Mouse (Mus musculus) liver, embryonic 16.5 days (tissue): ENCODE results near the gene Thoc5. TPM values are rescaled to one million over a fixed set of nuclear protein-coding genes. Genes with fewer than 3 reads are reported as not detected.

Source experiments
- ATAC-seq: fragments of 200-750 bp; cut with Nextera tagmentation; 2 replicates; pipeline ENCODE4 v1.8.0; 2017; ENCODE audit warnings: low read depth, mild to moderate bottlenecking, moderate number of reproducible peaks, moderate library complexity
- H3K27ac ChIP-seq: fragments of 300-500 bp; sonication (generic); 2 replicates; pipeline ENCODE4 v1.5.1; 2014; ENCODE audit warnings: mild to moderate bottlenecking, low read length
- H3K27me3 ChIP-seq: fragments of 300-500 bp; sonication (generic); 2 replicates; pipeline ENCODE4 v1.6.1; 2014; ENCODE audit warnings: low read depth, low read length, mixed read lengths; ENCODE audit not compliant: control insufficient read depth, insufficient read depth
- H3K36me3 ChIP-seq: fragments of 300-500 bp; sonication (generic); 2 replicates; pipeline ENCODE4 v1.6.1; 2014; ENCODE audit warnings: mild to moderate bottlenecking; ENCODE audit not compliant: control insufficient read depth, insufficient read depth
- H3K4me1 ChIP-seq: fragments of 300-500 bp; sonication (generic); 2 replicates; pipeline ENCODE4 v1.6.1; 2014; ENCODE audit warnings: low read depth, low read length, mixed read lengths; ENCODE audit not compliant: control insufficient read depth
- H3K4me2 ChIP-seq: fragments of 300-500 bp; sonication (generic); 2 replicates; pipeline ENCODE4 v1.6.1; 2014; ENCODE audit warnings: low read depth, low read length, mixed read lengths
- H3K4me3 ChIP-seq: fragments of 300-500 bp; sonication (generic); 2 replicates; pipeline ENCODE4 v1.5.1; 2014; ENCODE audit warnings: low read depth, mild to moderate bottlenecking, low read length
- H3K9ac ChIP-seq: fragments of 300-500 bp; sonication (generic); 2 replicates; pipeline ENCODE4 v1.6.1; 2014; ENCODE audit warnings: low read depth, low read length
- H3K9me3 ChIP-seq: fragments of 300-500 bp; sonication (generic); replicated peaks from 2 replicates; pipeline ENCODE4 v1.6.1; 2016; ENCODE audit warnings: low read length; ENCODE audit not compliant: control insufficient read depth
- WGBS: fragments of 180-500 bp; shearing (Covaris S2); extraction: QIAGEN DNeasy Blood & Tissue Kit; methylation state at CpG from one replicate; pipeline ENCODE4 v1.1.7; 2014; ENCODE audit not compliant: insufficient replicate concordance; 5-methylcytosine and 5-hydroxymethylcytosine counted together
- polyA plus RNA-seq: library from polyadenylated mRNA; unstranded; fragments of >200 nt; fragmentation: Nextera tagmentation; extraction: Ambion mirVana; gene quantifications from 2 replicates; pipeline ENCODE4 v1.2.1, GENCODE M21; 2015

Thoc5 gene
- polyA plus RNA-seq, result 12.6 and 13.2 TPM in 2 replicates

- Histone ChIP-seq H3K27ac (peak within 1 kb of the TSS; percentile 77), H3K9ac (peak within 1 kb of the TSS; percentile 87), H3K4me2 (peak within 1 kb of the TSS; percentile 96), H3K36me3 (peaks cover 2% of the 10 kb centered on the region; the same call in 1 of the 2 replicates), H3K4me1 (peaks cover 7% of the 10 kb centered on the region), H3K4me3 (peak within 1 kb of the TSS; percentile 94), H3K9me3 (no peaks in the 10 kb centered on the region), H3K27me3 (no peaks in the 10 kb centered on the region)
- peak; percentile 84 for ATAC-seq
- WGBS, result 2% methylated on average over 52 of the region's 52 CpGs
These were observed at the start of gene Thoc5 for GRCm38 (mm10) chr11:4894848-4895816. TSS of gene Thoc5 (plus strand) at chr11:4895320.

- Histone ChIP-seq H3K9ac (peak overlapping the region; percentile 99), H3K9me3 (no peaks in the 10 kb centered on the region), H3K27me3 (no peaks in the 10 kb centered on the region), H3K4me3 (peak overlapping the region; percentile 99), H3K36me3 (no peaks in the 10 kb centered on the region), H3K4me2 (peak overlapping the region; percentile 87), H3K27ac (peak overlapping the region; percentile 85), H3K4me1 (peaks cover 6% of the 10 kb centered on the region)
- 0 out of 2 replicates have a peak, but pooled peaks have one; percentile 1 for ATAC-seq
- WGBS, result under 1% methylated on average over 50 of the region's 50 CpGs
These were observed 46.5 kb upstream of the Thoc5 start for GRCm38 (mm10) chr11:4848483-4849248.

- WGBS, result under 1% methylated on average over 47 of the region's 60 CpGs
- Histone ChIP-seq H3K36me3 (no peaks in the 10 kb centered on the region), H3K27ac (peak within 1 kb of the TSS; percentile 85), H3K4me1 (peaks cover 6% of the 10 kb centered on the region), H3K4me3 (peak within 1 kb of the TSS; percentile 99), H3K9me3 (no peaks in the 10 kb centered on the region), H3K4me2 (peak within 1 kb of the TSS; percentile 87), H3K9ac (peak within 1 kb of the TSS; percentile 99), H3K27me3 (no peaks in the 10 kb centered on the region)
- ATAC-seq, result peak; percentile 98
These were observed 45.7 kb upstream of the Thoc5 start, which contains the start of gene Nf2 for GRCm38 (mm10) chr11:4849258-4849943. TSS of gene Nf2 (minus strand) at chr11:4849536.

GRCm38 (mm10) chr11:4850404-4850803 is 44.7 kb upstream of the Thoc5 start:
- H3K9ac ChIP-seq, result no peak overlapping the region
- H3K4me3 ChIP-seq, result no peak overlapping the region
- no peaks in the 10 kb centered on the region for H3K9me3 ChIP-seq
- H3K4me2 ChIP-seq, result no peak overlapping the region; the same call in 1 of the 2 replicates
- no peaks in the 10 kb centered on the region for H3K27me3 ChIP-seq
- no peak overlapping the region for H3K27ac ChIP-seq
- no peaks in the 10 kb centered on the region for H3K36me3 ChIP-seq
- peaks cover 6% of the 10 kb centered on the region for H3K4me1 ChIP-seq
- ATAC-seq, result no peak
- WGBS, result 88% methylated on average over 2 of the region's 2 CpGs

- no peaks in the 10 kb centered on the region for H3K27me3 ChIP-seq
- no peak for ATAC-seq
- H3K9me3 ChIP-seq, result no peaks in the 10 kb centered on the region
- no peak overlapping the region for H3K4me3 ChIP-seq
- peaks cover under 1% of the 10 kb centered on the region; the same call in 1 of the 2 replicates for H3K4me1 ChIP-seq
- H3K9ac ChIP-seq, result no peak overlapping the region
- H3K4me2 ChIP-seq, result no peak overlapping the region
- no peaks in the 10 kb centered on the region for H3K36me3 ChIP-seq
- H3K27ac ChIP-seq, result no peak overlapping the region
These were observed 42.1 kb upstream of the Thoc5 start for GRCm38 (mm10) chr11:4853021-4853420.

- Histone ChIP-seq H3K4me2 (no peak overlapping the region), H3K4me1 (no peaks in the 10 kb centered on the region), H3K9ac (no peak overlapping the region), H3K4me3 (no peak overlapping the region), H3K27me3 (no peaks in the 10 kb centered on the region), H3K27ac (no peak overlapping the region), H3K36me3 (no peaks in the 10 kb centered on the region), H3K9me3 (no peaks in the 10 kb centered on the region)
- 79% methylated on average over 5 of the region's 5 CpGs for WGBS
- ATAC-seq, result no peak
These were observed 40.9 kb upstream of the Thoc5 start for GRCm38 (mm10) chr11:4854181-4854580.

- Histone ChIP-seq H3K4me1 (no peaks in the 10 kb centered on the region), H3K4me2 (no peak overlapping the region), H3K27ac (no peak overlapping the region), H3K9ac (no peak overlapping the region), H3K36me3 (no peaks in the 10 kb centered on the region), H3K9me3 (no peaks in the 10 kb centered on the region), H3K4me3 (no peak overlapping the region), H3K27me3 (no peaks in the 10 kb centered on the region)
- ATAC-seq, result no peak
- 36% methylated on average over 2 of the region's 2 CpGs for WGBS
These were observed 36.7 kb upstream of the Thoc5 start for GRCm38 (mm10) chr11:4858416-4858815.

- no peak overlapping the region for H3K4me3 ChIP-seq
- H3K36me3 ChIP-seq, result no peaks in the 10 kb centered on the region
- H3K27ac ChIP-seq, result no peak overlapping the region
- 28% methylated on average over 1 of the region's 1 CpGs for WGBS
- H3K4me2 ChIP-seq, result no peak overlapping the region
- no peaks in the 10 kb centered on the region for H3K27me3 ChIP-seq
- no peak for ATAC-seq
- no peaks in the 10 kb centered on the region for H3K9me3 ChIP-seq
- H3K9ac ChIP-seq, result no peak overlapping the region
- no peaks in the 10 kb centered on the region for H3K4me1 ChIP-seq
These were observed 34.1 kb upstream of the Thoc5 start for GRCm38 (mm10) chr11:4860986-4861385.
